Mouse (Mus musculus): ENCODE data around the gene Dnah9. TPM values are rescaled to one million over a fixed set of nuclear protein-coding genes. Genes with fewer than 3 reads are reported as not detected.

Dnah9 gene
- polyA plus RNA-seq, 1 experiment from 2014 or later = not detected

DNA sequence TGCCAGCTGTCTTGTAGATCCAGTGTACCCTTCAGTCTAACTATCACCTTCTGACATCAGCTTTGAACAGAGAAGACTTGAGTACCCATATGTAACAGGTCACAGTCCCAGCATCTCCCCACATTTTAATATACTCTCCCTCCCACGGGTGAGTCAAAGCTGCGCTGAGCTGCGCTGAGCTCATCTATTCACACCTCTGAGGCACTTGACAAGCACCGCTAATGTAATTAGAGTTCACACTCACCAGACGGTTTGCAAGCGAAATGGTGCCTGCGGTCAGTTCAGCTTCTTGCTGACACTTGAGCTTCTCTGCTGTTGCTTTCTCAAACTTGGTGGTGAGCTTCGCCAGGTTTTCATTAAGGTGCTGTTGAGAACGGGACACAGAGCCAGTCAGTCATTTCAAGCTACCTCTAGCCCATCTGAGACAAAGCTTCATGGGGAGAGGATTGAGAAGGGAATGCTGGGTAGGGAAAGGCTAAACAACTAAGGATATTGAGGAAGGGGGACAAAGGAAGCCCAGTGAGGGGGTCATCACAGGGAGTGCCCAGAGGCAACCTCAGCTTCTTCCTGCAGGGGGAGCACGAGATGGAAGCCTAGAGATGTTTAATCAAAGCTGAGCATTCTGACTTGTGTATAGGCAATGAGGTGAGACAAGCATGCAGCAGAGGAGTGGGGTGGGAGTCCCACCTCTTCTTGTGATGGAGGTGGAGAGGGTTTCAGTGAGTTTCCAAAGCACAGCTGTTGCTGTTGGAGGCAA is 249.7 kb downstream of the Dnah9 start:
- Histone ChIP-seq H3K27me3 (replicated peaks) (no peaks in the 10 kb centered on the region), H3K27ac (ENCODE audit: poor library complexity, severe bottlenecking) (no peak overlapping the region), H3K9me3 (replicated peaks) (no peaks in the 10 kb centered on the region), H3K4me1 (replicated peaks) (no peaks in the 10 kb centered on the region), H3K36me3 (no peaks in the 10 kb centered on the region), H3K4me3 (no peak overlapping the region), H3K9ac (no peak overlapping the region), H3K4me2 (no peak overlapping the region)
- WGBS = 47% methylated on average over 10 of the region's 10 CpGs
- no peak for ATAC-seq (ENCODE audit: insufficient number of reproducible peaks, low FRiP score)

DNA sequence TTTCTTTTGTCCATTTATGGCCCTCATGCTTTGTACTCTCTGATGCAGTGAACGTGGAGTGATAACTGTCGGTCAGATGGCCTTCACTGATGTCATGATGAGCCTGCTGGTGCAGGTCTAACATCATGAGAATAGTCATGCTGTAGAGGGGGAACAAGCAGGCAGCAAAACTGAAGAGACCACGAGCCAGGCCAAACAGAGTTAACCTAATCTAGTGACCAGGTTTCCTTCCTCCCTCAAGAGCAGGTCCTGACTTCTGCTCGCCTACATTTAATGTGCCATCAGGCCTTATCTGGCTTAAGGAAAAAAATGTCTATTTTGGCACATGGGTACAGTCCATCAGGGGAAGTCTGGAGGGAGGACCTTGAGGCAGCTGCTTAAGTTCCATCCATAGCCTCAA is 259.2 kb downstream of the Dnah9 start:
- no peak for ATAC-seq (ENCODE audit: insufficient number of reproducible peaks, low FRiP score)
- Histone ChIP-seq H3K27me3 (replicated peaks) (no peaks in the 10 kb centered on the region), H3K9ac (no peak overlapping the region), H3K36me3 (no peaks in the 10 kb centered on the region), H3K4me2 (no peak overlapping the region), H3K4me3 (no peak overlapping the region), H3K27ac (ENCODE audit: poor library complexity, severe bottlenecking) (no peak overlapping the region), H3K9me3 (replicated peaks) (0 out of 2 replicates have a peak, but pooled peaks cover 6% of the 10 kb centered on the region), H3K4me1 (replicated peaks) (no peaks in the 10 kb centered on the region)
- 53% methylated on average over 4 of the region's 4 CpGs for WGBS

DNA sequence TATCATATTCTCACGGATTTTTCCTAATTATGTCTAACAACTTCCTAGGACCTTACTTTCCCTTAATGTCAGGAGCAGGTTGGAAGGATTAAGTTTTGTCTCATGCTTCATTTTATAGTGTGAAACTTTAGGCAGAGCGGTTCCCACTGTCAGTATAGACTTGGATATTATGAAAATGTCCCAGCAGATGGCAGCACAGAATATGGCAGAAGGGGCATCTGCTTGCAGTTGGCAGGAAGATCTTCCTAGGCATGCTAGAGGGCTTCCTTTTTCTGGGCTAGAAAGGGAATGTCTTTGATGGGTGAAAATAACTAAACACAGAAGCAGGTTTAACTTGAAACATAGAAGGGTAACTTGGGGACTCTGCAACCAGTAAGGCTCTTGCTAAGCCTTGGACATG is 262.9 kb downstream of the Dnah9 start:
- Histone ChIP-seq H3K4me1 (replicated peaks) (no peaks in the 10 kb centered on the region), H3K9me3 (replicated peaks) (no peaks in the 10 kb centered on the region), H3K36me3 (no peaks in the 10 kb centered on the region), H3K9ac (no peak overlapping the region), H3K27me3 (replicated peaks) (no peaks in the 10 kb centered on the region), H3K4me3 (no peak overlapping the region), H3K4me2 (no peak overlapping the region), H3K27ac (ENCODE audit: poor library complexity, severe bottlenecking) (no peak overlapping the region)
- WGBS = 61% methylated on average over 2 of the region's 2 CpGs
- ATAC-seq (ENCODE audit: insufficient number of reproducible peaks, low FRiP score) = no peak

DNA sequence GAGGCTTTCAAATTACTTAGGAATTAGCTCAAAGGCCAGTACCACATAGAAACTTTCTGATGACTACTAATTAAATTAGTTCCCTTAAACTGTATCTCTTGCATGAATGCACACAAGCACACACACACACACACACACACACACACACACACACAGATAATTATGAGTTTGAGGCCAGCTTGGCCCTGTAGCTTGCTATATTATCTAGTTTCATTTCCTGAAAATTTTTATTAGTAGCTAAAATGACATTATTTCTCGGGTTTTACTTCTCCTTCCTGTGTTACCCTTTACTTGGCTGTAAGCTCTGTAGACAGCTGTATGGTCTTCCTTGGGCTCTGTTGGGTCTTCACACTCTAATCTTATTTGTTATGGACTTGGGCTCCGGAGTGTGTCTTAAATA is 264.4 kb downstream of the Dnah9 start:
- Histone ChIP-seq H3K27ac (ENCODE audit: poor library complexity, severe bottlenecking) (no peak overlapping the region), H3K4me3 (no peak overlapping the region), H3K36me3 (no peaks in the 10 kb centered on the region), H3K9ac (peak overlapping the region; percentile 7; the same call in 1 of the 2 replicates), H3K4me2 (no peak overlapping the region), H3K4me1 (replicated peaks) (no peaks in the 10 kb centered on the region), H3K27me3 (replicated peaks) (no peaks in the 10 kb centered on the region), H3K9me3 (replicated peaks) (no peaks in the 10 kb centered on the region)
- no peak for ATAC-seq (ENCODE audit: insufficient number of reproducible peaks, low FRiP score)
- WGBS = 63% methylated on average over 2 of the region's 2 CpGs

GRCm38 (mm10) chr11:65881465-65881864 is 286.9 kb downstream of the Dnah9 start:
- Histone ChIP-seq H3K27me3 (replicated peaks) (no peaks in the 10 kb centered on the region), H3K9ac (no peak overlapping the region), H3K27ac (ENCODE audit: poor library complexity, severe bottlenecking) (no peak overlapping the region), H3K4me3 (no peak overlapping the region), H3K4me2 (no peak overlapping the region), H3K4me1 (replicated peaks) (no peaks in the 10 kb centered on the region), H3K9me3 (replicated peaks) (no peaks in the 10 kb centered on the region), H3K36me3 (no peaks in the 10 kb centered on the region)
- no peak for ATAC-seq (ENCODE audit: insufficient number of reproducible peaks, low FRiP score)
- WGBS = 81% methylated on average over 2 of the region's 2 CpGs

DNA sequence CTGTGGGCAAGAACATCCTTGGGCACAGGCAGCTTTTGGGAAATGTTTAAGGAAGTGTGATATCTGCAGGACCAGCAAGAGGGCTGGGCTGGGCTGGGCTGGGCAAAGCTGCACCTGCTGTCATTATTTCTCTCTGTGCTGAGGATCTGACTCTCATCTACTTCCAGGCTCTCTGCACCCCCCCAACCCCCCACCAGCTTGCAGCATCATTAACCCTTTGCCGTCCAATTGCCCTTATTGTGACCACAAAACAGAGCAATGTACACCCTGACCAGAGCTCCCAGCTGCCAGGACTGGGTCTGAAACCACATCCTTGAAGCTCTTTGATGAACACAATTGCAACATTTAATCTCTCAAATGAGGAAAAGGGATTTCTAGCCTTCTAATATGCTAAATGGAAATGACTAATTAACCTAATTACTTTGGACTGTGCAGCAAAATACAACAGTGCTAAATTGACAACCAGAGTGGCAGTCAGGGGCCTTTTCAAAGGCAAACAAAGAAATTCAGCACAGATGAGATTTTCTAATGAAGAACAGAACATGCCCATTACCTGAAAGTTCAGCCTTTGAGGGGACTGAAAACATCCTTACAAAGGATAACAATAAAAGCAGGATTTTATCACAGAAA is 291.1 kb downstream of the Dnah9 start:
- ATAC-seq (ENCODE audit: insufficient number of reproducible peaks, low FRiP score) = no peak
- Histone ChIP-seq H3K9ac (no peak overlapping the region), H3K4me3 (no peak overlapping the region), H3K27me3 (replicated peaks) (no peaks in the 10 kb centered on the region), H3K27ac (ENCODE audit: poor library complexity, severe bottlenecking) (no peak overlapping the region), H3K4me2 (no peak overlapping the region), H3K36me3 (no peaks in the 10 kb centered on the region), H3K4me1 (replicated peaks) (no peaks in the 10 kb centered on the region), H3K9me3 (replicated peaks) (no peaks in the 10 kb centered on the region)
- WGBS = 63% methylated on average over 1 of the region's 1 CpGs

DNA sequence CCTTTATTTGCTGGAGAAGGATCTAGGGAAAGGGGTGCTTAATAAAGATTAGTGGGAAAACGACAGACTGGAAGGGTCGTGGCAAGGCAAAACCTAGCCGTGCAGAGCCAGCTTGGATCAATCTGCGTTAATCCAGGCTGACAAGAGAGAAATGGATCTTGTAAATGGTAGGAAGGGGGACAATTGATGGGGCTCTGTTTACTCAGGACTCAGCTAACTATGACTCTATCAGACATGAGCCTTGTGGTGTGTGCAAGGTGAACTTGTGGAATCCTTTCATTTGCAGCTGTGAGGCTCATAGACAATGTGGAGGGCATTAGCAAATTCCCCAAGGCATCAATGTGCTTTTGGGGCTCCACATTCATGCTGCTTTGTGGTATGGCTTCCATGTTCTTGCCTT is 306.9 kb downstream of the Dnah9 start:
- no peak overlapping the region for H3K4me2 ChIP-seq
- H3K9me3 ChIP-seq (replicated peaks) = no peaks in the 10 kb centered on the region
- no peak for ATAC-seq (ENCODE audit: insufficient number of reproducible peaks, low FRiP score)
- no peak overlapping the region for H3K4me3 ChIP-seq
- H3K4me1 ChIP-seq (replicated peaks) = 0 out of 2 replicates have a peak, but pooled peaks cover 6% of the 10 kb centered on the region
- no peak overlapping the region for H3K27ac ChIP-seq (ENCODE audit: poor library complexity, severe bottlenecking)
- 69% methylated on average over 4 of the region's 4 CpGs for WGBS
- H3K36me3 ChIP-seq = no peaks in the 10 kb centered on the region
- no peaks in the 10 kb centered on the region for H3K27me3 ChIP-seq (replicated peaks)
- H3K9ac ChIP-seq = no peak overlapping the region

DNA sequence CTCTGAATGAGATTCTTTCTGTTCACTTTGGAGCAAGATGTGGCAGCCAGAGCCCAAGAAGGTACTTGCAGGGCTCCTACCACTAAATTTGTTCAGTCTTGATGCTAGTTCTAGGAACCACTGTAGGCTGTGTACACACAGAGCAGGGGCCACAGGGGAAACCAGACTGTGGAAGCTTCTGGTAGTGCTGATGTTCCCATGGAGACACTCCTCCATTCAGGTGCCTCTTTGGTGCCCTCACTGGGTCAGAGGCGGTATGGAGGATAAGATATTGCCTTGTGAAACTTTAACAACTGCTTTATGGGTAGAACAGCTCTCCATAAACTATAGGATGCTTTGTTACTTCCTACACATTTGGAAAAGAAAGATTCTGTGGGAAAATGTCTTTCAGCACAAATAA is 316.3 kb downstream of the Dnah9 start:
- H3K36me3 ChIP-seq = no peaks in the 10 kb centered on the region
- H3K27me3 ChIP-seq (replicated peaks) = no peaks in the 10 kb centered on the region
- no peak for ATAC-seq (ENCODE audit: insufficient number of reproducible peaks, low FRiP score)
- H3K4me1 ChIP-seq (replicated peaks) = no peaks in the 10 kb centered on the region
- no peak overlapping the region for H3K27ac ChIP-seq (ENCODE audit: poor library complexity, severe bottlenecking)
- H3K4me2 ChIP-seq = no peak overlapping the region
- H3K9me3 ChIP-seq (replicated peaks) = no peaks in the 10 kb centered on the region
- no peak overlapping the region for H3K4me3 ChIP-seq
- 18% methylated on average over 1 of the region's 1 CpGs for WGBS
- H3K9ac ChIP-seq = no peak overlapping the region

GRCm38 (mm10) chr11:65846446-65846845 is 321.9 kb downstream of the Dnah9 start:
- ATAC-seq (ENCODE audit: insufficient number of reproducible peaks, low FRiP score) = no peak
- H3K4me1 ChIP-seq (replicated peaks) = no peaks in the 10 kb centered on the region

GRCm38 (mm10) chr11:65838999-65839398 is 329.4 kb downstream of the Dnah9 start:
- Histone ChIP-seq H3K9me3 (replicated peaks) (no peaks in the 10 kb centered on the region), H3K27me3 (replicated peaks) (no peaks in the 10 kb centered on the region)

More at GRCm38 (mm10) chr11:65846446-65846845, 321.9 kb downstream of the Dnah9 start:
- Histone ChIP-seq H3K36me3 (no peaks in the 10 kb centered on the region), H3K9me3 (replicated peaks) (no peaks in the 10 kb centered on the region), H3K9ac (no peak overlapping the region), H3K27me3 (replicated peaks) (no peaks in the 10 kb centered on the region), H3K4me3 (no peak overlapping the region), H3K27ac (ENCODE audit: poor library complexity, severe bottlenecking) (no peak overlapping the region), H3K4me2 (no peak overlapping the region)
- WGBS = 42% methylated on average over 5 of the region's 5 CpGs

GRCm38 (mm10) chr11:65824556-65824955 is 343.8 kb downstream of the Dnah9 start:
- no peaks in the 10 kb centered on the region for H3K27me3 ChIP-seq (replicated peaks)
- no peaks in the 10 kb centered on the region for H3K9me3 ChIP-seq (replicated peaks)
- WGBS = 83% methylated on average over 3 of the region's 3 CpGs
- H3K4me1 ChIP-seq (replicated peaks) = no peaks in the 10 kb centered on the region
- no peak overlapping the region for H3K27ac ChIP-seq (ENCODE audit: poor library complexity, severe bottlenecking)
- no peak for ATAC-seq (ENCODE audit: insufficient number of reproducible peaks, low FRiP score)
- H3K9ac ChIP-seq = no peak overlapping the region
- no peak overlapping the region for H3K4me3 ChIP-seq
- H3K36me3 ChIP-seq = peaks cover 53% of the 10 kb centered on the region
- no peak overlapping the region for H3K4me2 ChIP-seq

More at GRCm38 (mm10) chr11:65838999-65839398, 329.4 kb downstream of the Dnah9 start:
- Histone ChIP-seq H3K4me1 (replicated peaks) (no peaks in the 10 kb centered on the region), H3K4me2 (no peak overlapping the region), H3K4me3 (no peak overlapping the region), H3K36me3 (no peaks in the 10 kb centered on the region), H3K27ac (ENCODE audit: poor library complexity, severe bottlenecking) (no peak overlapping the region), H3K9ac (no peak overlapping the region)
- 45% methylated on average over 8 of the region's 8 CpGs for WGBS
- no peak for ATAC-seq (ENCODE audit: insufficient number of reproducible peaks, low FRiP score)
